Comparison of ENCODE assay signal across 19 mouse cellular contexts in genomic region chr2:29439857-29440502, GRCm38 (mm10).
DNase-seq lines count a peak whose midpoint lies in the region; ATAC-seq and TF ChIP-seq lines count a peak whose summit lies in the region.
"Had no signal": no experiment of that assay in that cellular context is flagged by ENCODE, and none has a peak within 500 bp of the region (broad histone marks: within the 10 kb centered on the region; RNA-seq: fewer than 3 reads in every experiment).

No protein-coding gene starts in this region.

- peaks cover 50% of the 10 kb centered on the region for H3K4me1 ChIP-seq in forebrain, embryonic 12.5 days
- peaks cover 17% of the 10 kb centered on the region for H3K4me1 ChIP-seq in midbrain, embryonic 16.5 days (ENCODE audit: control insufficient read depth, insufficient read depth, low read length)

- no peak overlapping the region for H3K4me3 ChIP-seq in layer of hippocampus, adult 2 months
- H3K4me3 ChIP-seq in forebrain, embryonic 12.5 days (replicated peaks) = no peak overlapping the region
- no peak overlapping the region for H3K4me3 ChIP-seq in midbrain, embryonic 16.5 days (ENCODE audit: low read depth, low read length)
- H3K4me3 ChIP-seq: heart, embryonic 12.5 days; liver, embryonic 12.5 days; lung, embryonic 15.5 days; stomach, embryonic 15.5 days had no signal

- WGBS in forebrain, embryonic 12.5 days = 17% methylated on average over 7 of the region's 7 CpGs
- WGBS in midbrain, embryonic 16.5 days = 36% methylated on average over 7 of the region's 7 CpGs

- DNase-seq in layer of hippocampus, adult 2 months (ENCODE audit: low spot score in 2 of 2) = no peak
- DNase-seq in layer of hippocampus, postnatal 14 days (ENCODE audit: low spot score in 2 of 2) = no peak
- peak; percentile 17 for DNase-seq in retina, embryonic 14.5 days (ENCODE audit: low spot score)
- no peak for DNase-seq in retina, postnatal 1 day
- DNase-seq in kidney, postnatal 4 days = no peak
- no peak for DNase-seq in T-cell, adult 2 months (ENCODE audit: low spot score)
- DNase-seq: adrenal gland, postnatal 25 days; cerebellum, adult 8-10 months; kidney, adult 9 months; layer of hippocampus, postnatal 36 days; left cerebral cortex, postnatal 4 days; right cerebral cortex, adult 18-20 months had no signal

- no peak overlapping the region for H3K9ac ChIP-seq in forebrain, embryonic 12.5 days
- no peak overlapping the region for H3K9ac ChIP-seq in midbrain, embryonic 16.5 days (ENCODE audit: low read depth, low read length)
- H3K9ac ChIP-seq: heart, embryonic 12.5 days; liver, embryonic 12.5 days; lung, embryonic 15.5 days; stomach, embryonic 15.5 days had no signal

- ATAC-seq in forebrain, embryonic 12.5 days (ENCODE audit: low FRiP score) = no peak
- no peak for ATAC-seq in midbrain, embryonic 16.5 days
- ATAC-seq: liver, embryonic 12.5 days; Patski had no signal

- no peaks in the 10 kb centered on the region for H3K9me3 ChIP-seq in forebrain, embryonic 12.5 days
- no peaks in the 10 kb centered on the region for H3K9me3 ChIP-seq in midbrain, embryonic 16.5 days (replicated peaks; ENCODE audit: control insufficient read depth, low read length, poor library complexity, severe bottlenecking)
- H3K9me3 ChIP-seq: heart, embryonic 12.5 days; liver, embryonic 12.5 days; lung, embryonic 15.5 days; stomach, embryonic 15.5 days had no signal

- H3K36me3 ChIP-seq in forebrain, embryonic 12.5 days (replicated peaks) = no peaks in the 10 kb centered on the region
- H3K36me3 ChIP-seq in midbrain, embryonic 16.5 days (ENCODE audit: control insufficient read depth, insufficient read depth, low read length) = no peaks in the 10 kb centered on the region
- H3K36me3 ChIP-seq: heart, embryonic 12.5 days; liver, embryonic 12.5 days; lung, embryonic 15.5 days; stomach, embryonic 15.5 days had no signal

- H3K27ac ChIP-seq in layer of hippocampus, adult 2 months = peak overlapping the region; percentile 52; the same call in 1 of the 2 replicates
- H3K27ac ChIP-seq in forebrain, embryonic 12.5 days = peak overlapping the region; percentile 68; the same call in 1 of the 2 replicates
- H3K27ac ChIP-seq in midbrain, embryonic 16.5 days (ENCODE audit: low read length) = peak overlapping the region; percentile 56
- H3K27ac ChIP-seq: liver, embryonic 12.5 days; lung, embryonic 15.5 days; stomach, embryonic 15.5 days had no signal

- no peak overlapping the region for H3K4me2 ChIP-seq in forebrain, embryonic 12.5 days
- no peak overlapping the region for H3K4me2 ChIP-seq in midbrain, embryonic 16.5 days (ENCODE audit: low read length)
- H3K4me2 ChIP-seq: heart, embryonic 12.5 days; liver, embryonic 12.5 days; lung, embryonic 15.5 days; stomach, embryonic 15.5 days had no signal

- no peaks in the 10 kb centered on the region for H3K27me3 ChIP-seq in forebrain, embryonic 12.5 days
- H3K27me3 ChIP-seq in midbrain, embryonic 16.5 days (ENCODE audit: control insufficient read depth, insufficient read depth, low read depth, low read length) = no peaks in the 10 kb centered on the region
- H3K27me3 ChIP-seq: heart, embryonic 12.5 days; liver, embryonic 12.5 days; lung, embryonic 15.5 days; Patski; stomach, embryonic 15.5 days had no signal

- no peak for TF ChIP-seq CTCF in layer of hippocampus, adult 2 months (conservative IDR thresholded peaks at IDR 0.05)
